Mouse (Mus musculus) hindbrain, embryonic 16.5 days (tissue): ENCODE data around the gene Pttg1ip. TPM values are rescaled to one million over a fixed set of nuclear protein-coding genes. Genes with fewer than 3 reads are reported as not detected.

Experiments used
- ATAC-seq: fragments of 200-750 bp; cut with Nextera tagmentation; 2 replicates; pipeline ENCODE4 v1.8.0; 2017; ENCODE audit warnings: moderate TSS enrichment, moderate library complexity
- H3K27ac ChIP-seq: fragments of 300-500 bp; sonication (generic); 2 replicates; pipeline ENCODE4 v1.5.1; 2014; ENCODE audit warnings: low read depth, mild to moderate bottlenecking, control low read depth, low read length, moderate library complexity
- H3K27me3 ChIP-seq: fragments of 300-500 bp; sonication (generic); replicated peaks from 2 replicates; pipeline ENCODE4 v1.6.1; 2014; ENCODE audit warnings: low read length; ENCODE audit not compliant: control insufficient read depth, insufficient read depth
- H3K36me3 ChIP-seq: fragments of 300-500 bp; sonication (generic); 2 replicates; pipeline ENCODE4 v1.6.1; 2014; ENCODE audit warnings: mild to moderate bottlenecking, low read length, moderate library complexity, mixed read lengths; ENCODE audit not compliant: control insufficient read depth, insufficient read depth
- H3K4me1 ChIP-seq: fragments of 300-500 bp; sonication (generic); 2 replicates; pipeline ENCODE4 v1.6.1; 2014; ENCODE audit warnings: low read depth, low read length; ENCODE audit not compliant: control insufficient read depth, insufficient read depth
- H3K4me2 ChIP-seq: fragments of 300-500 bp; sonication (generic); 2 replicates; pipeline ENCODE4 v1.6.1; 2014; ENCODE audit warnings: mild to moderate bottlenecking, low read length, control low read depth, moderate library complexity
- H3K4me3 ChIP-seq: fragments of 300-500 bp; sonication (generic); 2 replicates; pipeline ENCODE4 v1.5.1; 2014; ENCODE audit warnings: mild to moderate bottlenecking, low read length, control low read depth, moderate library complexity
- H3K9ac ChIP-seq: fragments of 300-500 bp; sonication (generic); 2 replicates; pipeline ENCODE4 v1.6.1; 2014; ENCODE audit warnings: low read depth, mild to moderate bottlenecking, control low read depth, low read length, moderate library complexity
- H3K9me3 ChIP-seq: fragments of 300-500 bp; sonication (generic); 2 replicates; pipeline ENCODE4 v1.6.1; 2014; ENCODE audit warnings: mild to moderate bottlenecking, low read length, moderate library complexity; ENCODE audit not compliant: control insufficient read depth
- WGBS: fragments of 180-500 bp; shearing (Covaris S2); extraction: QIAGEN DNeasy Blood & Tissue Kit; methylation state at CpG from one replicate; pipeline ENCODE4 v1.1.7; 2014; 5-methylcytosine and 5-hydroxymethylcytosine counted together
- polyA plus RNA-seq: library from polyadenylated mRNA; unstranded; fragments of >200 nt; fragmentation: Nextera tagmentation; extraction: Ambion mirVana; gene quantifications from 2 replicates; pipeline ENCODE4 v1.2.1, GENCODE M21; 2015

Gene Pttg1ip
- polyA plus RNA-seq, 1 experiment from 2014 or later: 84.4 TPM

- Histone ChIP-seq H3K4me3 (peak overlapping the region; percentile 93), H3K9ac (peak overlapping the region; percentile 96), H3K4me2 (peak overlapping the region; percentile 95), H3K9me3 (no peaks in the 10 kb centered on the region), H3K27ac (no peak overlapping the region; the same call in 1 of the 2 replicates), H3K36me3 (0 out of 2 replicates have a peak, but pooled peaks cover 3% of the 10 kb centered on the region), H3K4me1 (peaks cover 19% of the 10 kb centered on the region), H3K27me3 (no peaks in the 10 kb centered on the region)
- WGBS: 10% methylated on average over 8 of the region's 8 CpGs
- ATAC-seq: 0 out of 2 replicates have a peak, but pooled peaks have one; percentile 9
Observed at GRCm38 (mm10) chr10:77582285-77582618, 732 bp downstream of the Pttg1ip start.

GRCm38 (mm10) chr10:77583795-77584422 lies 2.4 kb downstream of the Pttg1ip start:
- Histone ChIP-seq H3K4me1 (peaks cover 19% of the 10 kb centered on the region), H3K27ac (no peak overlapping the region), H3K9ac (no peak overlapping the region), H3K36me3 (0 out of 2 replicates have a peak, but pooled peaks cover 3% of the 10 kb centered on the region), H3K9me3 (no peaks in the 10 kb centered on the region), H3K27me3 (no peaks in the 10 kb centered on the region), H3K4me3 (no peak overlapping the region), H3K4me2 (no peak overlapping the region)
- WGBS: 66% methylated on average over 10 of the region's 10 CpGs
- ATAC-seq: no peak

- Histone ChIP-seq H3K36me3 (peaks cover 12% of the 10 kb centered on the region; the same call in 1 of the 2 replicates), H3K27ac (no peak overlapping the region), H3K4me3 (no peak overlapping the region), H3K9ac (no peak overlapping the region), H3K4me1 (peaks cover 15% of the 10 kb centered on the region), H3K4me2 (no peak overlapping the region), H3K9me3 (no peaks in the 10 kb centered on the region), H3K27me3 (no peaks in the 10 kb centered on the region)
- no peak for ATAC-seq
- WGBS: 99% methylated on average over 3 of the region's 3 CpGs
Observed at GRCm38 (mm10) chr10:77586637-77587036, 5.1 kb downstream of the Pttg1ip start.

GRCm38 (mm10) chr10:77587091-77587775 lies 5.7 kb downstream of the Pttg1ip start:
- Histone ChIP-seq H3K9me3 (no peaks in the 10 kb centered on the region), H3K27ac (no peak overlapping the region), H3K36me3 (peaks cover 12% of the 10 kb centered on the region; the same call in 1 of the 2 replicates), H3K9ac (no peak overlapping the region), H3K4me1 (peaks cover 14% of the 10 kb centered on the region), H3K4me3 (no peak overlapping the region), H3K27me3 (no peaks in the 10 kb centered on the region), H3K4me2 (no peak overlapping the region)
- ATAC-seq: no peak
- WGBS: 96% methylated on average over 6 of the region's 6 CpGs

- Histone ChIP-seq H3K36me3 (peaks cover 17% of the 10 kb centered on the region; the same call in 1 of the 2 replicates), H3K4me2 (no peak overlapping the region), H3K4me3 (no peak overlapping the region), H3K4me1 (peaks cover 6% of the 10 kb centered on the region), H3K9me3 (no peaks in the 10 kb centered on the region), H3K27me3 (no peaks in the 10 kb centered on the region), H3K27ac (peak overlapping the region; percentile 14; the same call in 1 of the 2 replicates), H3K9ac (no peak overlapping the region)
- 93% methylated on average over 2 of the region's 2 CpGs for WGBS
- no peak for ATAC-seq
Observed at GRCm38 (mm10) chr10:77588036-77588435, 6.5 kb downstream of the Pttg1ip start.

- Histone ChIP-seq H3K4me1 (no peaks in the 10 kb centered on the region), H3K36me3 (peaks cover 28% of the 10 kb centered on the region), H3K9ac (no peak overlapping the region; the same call in 1 of the 2 replicates), H3K9me3 (no peaks in the 10 kb centered on the region), H3K4me3 (no peak overlapping the region), H3K27me3 (no peaks in the 10 kb centered on the region), H3K4me2 (no peak overlapping the region), H3K27ac (peak overlapping the region; percentile 42; the same call in 1 of the 2 replicates)
- ATAC-seq: 0 out of 2 replicates have a peak, but pooled peaks have one; percentile 13
- 77% methylated on average over 7 of the region's 7 CpGs for WGBS
Observed at GRCm38 (mm10) chr10:77589117-77589516, 7.6 kb downstream of the Pttg1ip start.

GRCm38 (mm10) chr10:77589749-77590148 lies 8.2 kb downstream of the Pttg1ip start:
- Histone ChIP-seq H3K27ac (no peak overlapping the region; the same call in 1 of the 2 replicates), H3K9me3 (no peaks in the 10 kb centered on the region), H3K4me2 (no peak overlapping the region), H3K9ac (no peak overlapping the region), H3K4me3 (no peak overlapping the region), H3K27me3 (no peaks in the 10 kb centered on the region), H3K4me1 (no peaks in the 10 kb centered on the region), H3K36me3 (peaks cover 33% of the 10 kb centered on the region)
- 63% methylated on average over 8 of the region's 8 CpGs for WGBS
- no peak for ATAC-seq

- Histone ChIP-seq H3K4me1 (no peaks in the 10 kb centered on the region), H3K36me3 (peaks cover 37% of the 10 kb centered on the region), H3K27ac (no peak overlapping the region), H3K27me3 (no peaks in the 10 kb centered on the region), H3K4me3 (no peak overlapping the region), H3K4me2 (no peak overlapping the region), H3K9ac (no peak overlapping the region), H3K9me3 (no peaks in the 10 kb centered on the region)
- ATAC-seq: peak; percentile 5; the same call in 1 of the 2 replicates
- 41% methylated on average over 6 of the region's 6 CpGs for WGBS
Observed at GRCm38 (mm10) chr10:77590812-77591211, 9.3 kb downstream of the Pttg1ip start.

- H3K27ac ChIP-seq: no peak overlapping the region
- no peak overlapping the region for H3K9ac ChIP-seq
- peaks cover 38% of the 10 kb centered on the region for H3K36me3 ChIP-seq
- no peak for ATAC-seq
- H3K4me3 ChIP-seq: no peak overlapping the region
- WGBS: 75% methylated on average over 6 of the region's 6 CpGs
- H3K4me2 ChIP-seq: no peak overlapping the region
- H3K9me3 ChIP-seq: no peaks in the 10 kb centered on the region
- no peaks in the 10 kb centered on the region for H3K4me1 ChIP-seq
- no peaks in the 10 kb centered on the region for H3K27me3 ChIP-seq
Observed at GRCm38 (mm10) chr10:77591546-77591945, 10.0 kb downstream of the Pttg1ip start.
